Mouse (Mus musculus) bone marrow macrophage, adult 2 months (primary cell): Measurements from ENCODE around the gene Olfml2a. TPM values are rescaled to one million over a fixed set of nuclear protein-coding genes. Genes with fewer than 3 reads are reported as not detected.

Experiments used
- H3K27ac ChIP-seq: 2 replicates; pipeline ENCODE4 v1.5.1; 2012; ENCODE audit warnings: low read depth, low read length; ENCODE audit not compliant: insufficient read depth
- H3K4me1 ChIP-seq: 2 replicates; pipeline ENCODE4 v1.6.1; 2012; ENCODE audit warnings: low read length; ENCODE audit not compliant: control insufficient read depth, insufficient read depth
- H3K4me3 ChIP-seq: 2 replicates; pipeline ENCODE4 v1.5.1; 2012; ENCODE audit warnings: mild to moderate bottlenecking, low read length, moderate library complexity; ENCODE audit not compliant: insufficient read depth
- CTCF ChIP-seq: IDR thresholded peaks from 2 replicates; pipeline ENCODE4 v1.5.1; 2012; ENCODE audit warnings: low read depth, mild to moderate bottlenecking, low read length, moderate library complexity
- POLR2A ChIP-seq: IDR thresholded peaks from 2 replicates; pipeline ENCODE4 v1.6.1; 2012; ENCODE audit warnings: mild to moderate bottlenecking, low read depth, low read length, borderline replicate concordance
- polyA plus RNA-seq: library from polyadenylated mRNA; stranded (reverse); fragments of >200 nt; gene quantifications from 2 replicates; pipeline ENCODE4 v1.2.4, GENCODE M21; 2012; ENCODE audit not compliant: missing spikeins, insufficient read depth, insufficient read length

Gene Olfml2a
- polyA plus RNA-seq, 1 experiment, result not detected

DNA sequence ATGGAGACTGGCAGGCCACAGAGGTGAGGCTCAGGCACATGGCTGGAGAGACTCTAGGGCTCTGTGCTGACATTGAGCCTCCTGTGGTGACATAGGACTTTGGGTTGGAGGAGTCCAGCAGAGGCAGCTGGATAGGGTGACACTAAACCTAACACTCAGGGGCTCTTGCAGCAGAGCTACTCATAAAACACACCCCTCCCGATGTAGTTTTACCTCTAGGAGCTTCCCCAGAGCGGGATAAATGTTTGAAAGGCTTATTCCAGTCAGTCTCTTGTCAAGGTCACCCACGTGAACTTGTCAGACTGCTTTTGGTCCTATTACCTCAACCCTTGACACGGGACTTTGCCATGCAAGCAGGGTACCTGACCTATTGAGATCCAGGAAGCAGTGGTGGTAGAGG, 67.6 kb downstream of the Olfml2a start:
- Histone ChIP-seq H3K27ac (no peak overlapping the region), H3K4me3 (no peak overlapping the region), H3K4me1 (peaks cover 14% of the 10 kb centered on the region)
- TF ChIP-seq CTCF, result no peak
- no peak for TF ChIP-seq POLR2A

DNA sequence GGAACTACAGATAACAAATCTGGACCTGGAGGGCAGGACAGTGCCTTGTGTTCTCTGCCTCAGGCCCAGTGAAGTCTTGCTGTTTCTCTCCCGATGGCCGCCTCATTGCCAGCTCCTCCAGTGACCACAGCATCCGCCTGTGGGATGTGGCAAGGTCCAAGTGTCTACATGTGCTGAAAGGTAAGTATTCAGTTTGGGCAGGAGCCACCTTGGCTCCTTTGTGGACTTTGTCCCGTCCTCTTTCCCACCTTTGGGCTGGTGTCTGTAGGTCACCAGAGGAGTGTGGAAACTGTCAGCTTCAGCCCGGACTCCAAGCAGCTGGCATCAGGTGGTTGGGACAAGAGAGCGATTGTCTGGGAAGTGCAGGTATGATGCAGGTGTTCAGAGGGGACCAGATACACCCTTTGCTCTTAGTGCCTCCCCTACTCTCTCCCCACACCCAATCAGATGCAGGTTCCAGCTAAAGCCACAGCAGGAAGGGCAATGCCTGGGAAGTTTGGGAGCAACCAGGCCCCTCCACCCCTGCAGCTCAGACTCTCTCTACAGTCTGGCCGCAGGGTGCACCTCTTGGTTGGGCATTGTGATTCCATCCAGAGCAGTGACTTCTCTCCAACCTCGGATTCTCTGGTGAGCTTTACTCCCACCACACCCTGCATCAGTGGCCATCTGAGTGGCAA, 68.3 kb downstream of the Olfml2a start:
- TF ChIP-seq CTCF (no peak), POLR2A (no peak)
- Histone ChIP-seq H3K4me3 (no peak overlapping the region), H3K27ac (no peak overlapping the region), H3K4me1 (peaks cover 14% of the 10 kb centered on the region)

DNA sequence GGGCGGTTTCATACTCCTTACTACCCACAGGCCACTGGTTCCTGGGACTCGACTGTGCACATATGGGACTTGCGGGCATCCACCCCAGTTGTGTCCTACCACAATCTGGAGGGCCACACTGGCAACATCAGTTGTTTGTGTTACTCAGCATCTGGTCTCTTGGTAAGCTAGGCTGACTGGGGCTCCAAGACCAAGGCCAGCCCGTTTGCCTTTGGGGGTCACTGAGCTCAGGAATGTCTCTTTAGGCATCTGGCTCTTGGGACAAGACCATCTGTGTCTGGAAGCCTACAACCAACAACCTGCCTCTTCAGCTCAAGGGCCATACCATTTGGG, 68.8 kb downstream of the Olfml2a start:
- peaks cover 14% of the 10 kb centered on the region for H3K4me1 ChIP-seq
- no peak overlapping the region for H3K4me3 ChIP-seq
- TF ChIP-seq CTCF, result no peak
- no peak for TF ChIP-seq POLR2A

DNA sequence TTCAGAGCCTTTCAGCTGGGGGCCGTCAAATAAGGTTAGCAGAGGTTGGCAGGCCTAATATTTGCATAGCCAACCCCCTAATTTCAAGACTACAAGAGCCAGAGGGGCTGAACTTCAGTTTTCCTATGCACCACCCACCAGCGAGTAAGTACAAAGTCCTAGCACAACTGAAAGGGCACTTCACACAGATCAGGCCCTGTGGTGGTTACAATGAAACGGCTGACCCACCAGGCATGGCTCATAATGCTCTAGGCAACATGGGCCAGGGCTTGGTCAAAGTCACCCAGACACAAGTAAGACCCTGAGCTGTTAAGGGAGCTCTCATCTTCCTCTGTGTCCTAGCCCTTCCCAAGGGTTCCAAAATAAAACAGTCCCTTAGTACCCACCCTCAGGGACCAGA, 70.1 kb downstream of the Olfml2a start:
- Histone ChIP-seq H3K4me1 (peaks cover 19% of the 10 kb centered on the region), H3K27ac (no peak overlapping the region), H3K4me3 (no peak overlapping the region)

More for the DNA sequence above, 68.8 kb downstream of the Olfml2a start:
- H3K27ac ChIP-seq, result no peak overlapping the region

DNA sequence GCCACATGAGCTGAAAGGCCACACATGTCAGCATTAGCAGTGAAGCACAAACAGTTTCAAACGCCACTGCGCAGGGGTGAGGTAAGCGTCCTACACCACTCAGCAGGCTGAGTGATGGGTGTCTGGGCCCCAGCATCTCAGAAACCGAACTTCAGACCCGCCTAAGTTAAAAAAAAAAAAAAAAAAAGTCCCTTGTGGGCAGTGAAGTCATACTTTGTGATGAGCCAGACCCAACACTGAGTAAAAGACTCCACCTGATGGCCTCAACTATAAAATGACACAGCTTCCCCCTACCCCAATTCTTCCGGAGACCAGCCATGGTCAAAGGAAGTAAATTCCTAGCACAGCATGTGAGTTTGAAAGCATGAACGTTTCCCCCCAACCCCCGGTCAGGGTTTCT, 71.3 kb downstream of the Olfml2a start:
- Histone ChIP-seq H3K27ac (no peak overlapping the region), H3K4me1 (peaks cover 10% of the 10 kb centered on the region)

More for the DNA sequence above, 70.1 kb downstream of the Olfml2a start:
- TF ChIP-seq POLR2A, result no peak
- TF ChIP-seq CTCF, result no peak

DNA sequence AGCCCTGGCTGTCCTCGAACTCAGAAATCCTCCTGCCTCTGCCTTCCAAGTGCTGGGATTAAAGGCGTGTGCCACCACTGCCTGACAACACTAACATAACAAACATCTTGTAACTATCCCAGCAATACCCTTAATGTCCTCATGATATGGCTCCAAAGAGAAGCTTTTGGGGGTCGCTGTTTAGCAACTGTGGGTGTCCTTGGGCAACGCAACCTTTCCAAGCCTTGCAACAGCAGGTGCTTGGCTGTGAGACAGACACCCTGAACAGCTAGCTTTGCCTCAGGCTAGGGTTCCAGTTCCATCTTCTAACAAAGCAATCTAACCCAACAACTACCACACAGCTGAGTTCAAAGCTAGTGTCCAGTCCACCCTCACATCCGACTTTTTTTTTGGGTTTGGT, 71.7 kb downstream of the Olfml2a start:
- Histone ChIP-seq H3K27ac (peak overlapping the region; percentile 53; the same call in 1 of the 2 replicates), H3K4me1 (peaks cover 10% of the 10 kb centered on the region), H3K4me3 (peak overlapping the region; percentile 95)
- TF ChIP-seq POLR2A, result no peak
- TF ChIP-seq CTCF, result no peak

More for the DNA sequence above, 71.3 kb downstream of the Olfml2a start:
- peak overlapping the region; percentile 95 for H3K4me3 ChIP-seq
- no peak for TF ChIP-seq CTCF
- no peak for TF ChIP-seq POLR2A

DNA sequence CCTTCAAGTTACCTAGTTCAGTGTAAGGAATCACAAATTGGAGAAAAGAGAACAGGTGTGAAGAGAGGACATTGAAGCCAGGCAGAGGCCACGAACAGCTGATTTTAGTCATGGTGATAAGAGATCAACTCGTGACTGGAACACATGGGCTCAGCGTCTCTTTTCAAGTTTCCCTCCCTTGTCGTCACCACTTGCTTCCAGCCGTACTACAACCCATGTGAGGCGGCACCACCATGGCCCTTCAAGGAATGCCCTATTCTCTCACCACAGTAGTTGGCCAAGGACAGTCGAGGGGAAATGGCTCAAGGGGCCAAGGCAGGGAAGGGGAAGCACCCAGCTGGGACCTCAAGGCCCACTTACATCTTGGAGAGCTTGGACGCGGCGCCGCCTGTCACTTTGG, 72.6 kb downstream of the Olfml2a start:
- TF ChIP-seq CTCF (no peak), POLR2A (no peak)
- Histone ChIP-seq H3K4me3 (peak overlapping the region; percentile 95), H3K4me1 (peaks cover 12% of the 10 kb centered on the region), H3K27ac (peak overlapping the region; percentile 53)

DNA sequence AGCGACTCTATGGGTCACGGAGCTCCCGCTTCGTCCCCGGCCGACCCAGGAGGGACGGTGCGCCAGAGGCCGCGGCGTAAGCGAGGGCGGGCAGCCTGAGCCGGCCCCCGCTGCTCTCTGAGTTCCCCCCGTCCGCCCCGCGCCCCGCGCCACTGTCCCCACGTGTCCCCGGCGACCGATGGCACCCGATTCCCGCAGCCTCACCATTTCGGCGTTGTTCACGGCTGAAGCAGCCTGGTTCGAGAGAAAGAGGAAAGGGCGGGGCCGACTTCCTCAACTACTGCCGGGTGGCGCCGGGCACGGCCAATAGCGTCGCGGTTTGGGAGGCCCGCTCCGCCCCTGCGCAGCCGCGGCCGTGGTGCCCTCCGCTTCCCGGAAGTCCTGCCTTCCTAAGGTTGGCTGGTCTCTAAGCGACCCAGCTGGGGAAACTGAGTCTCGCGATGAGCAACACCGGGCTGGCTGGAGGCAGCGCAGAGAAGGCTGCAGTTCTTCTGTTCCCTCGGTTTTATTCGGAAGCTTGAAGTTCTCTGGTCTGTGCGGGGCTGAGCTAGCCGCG, 73.2 kb downstream of the Olfml2a start, which contains the start of gene Arpc5l:
TSS of gene Arpc5l (plus strand) at position 469 of the 556 bp plus-strand sequence.
- Histone ChIP-seq H3K4me3 (peak within 1 kb of the TSS; percentile 95), H3K4me1 (peaks cover 17% of the 10 kb centered on the region), H3K27ac (peak within 1 kb of the TSS; percentile 53)
- TF ChIP-seq CTCF (no peak), POLR2A (no peak)

DNA sequence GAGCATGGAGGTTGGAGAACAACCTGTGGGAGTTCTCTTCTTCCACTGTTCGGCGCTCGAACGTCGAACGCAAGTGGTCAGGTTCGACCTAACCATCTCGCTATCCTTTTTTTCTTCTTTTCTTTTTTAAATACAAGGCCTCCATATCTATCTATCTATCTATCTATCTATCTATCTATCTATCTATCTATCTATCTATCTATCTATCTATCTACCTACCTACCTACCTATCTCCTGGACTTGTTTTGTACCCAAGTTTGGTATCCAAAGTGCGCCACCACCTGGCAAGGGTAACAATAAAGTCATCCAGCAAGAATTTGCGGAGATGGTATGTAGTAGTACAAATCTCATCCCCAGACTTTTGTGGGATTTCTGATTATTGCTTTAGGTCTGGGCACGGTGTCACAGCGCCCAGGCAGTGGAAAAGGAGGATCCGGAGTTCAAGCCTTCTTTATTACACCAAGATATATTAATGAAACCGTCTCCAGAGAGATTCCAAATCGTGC, 73.8 kb downstream of the Olfml2a start, which contains the start of gene Rpl35:
TSS of gene Rpl35 (minus strand) at position 51 of the 506 bp plus-strand sequence.
- Histone ChIP-seq H3K27ac (peak within 1 kb of the TSS; percentile 53), H3K4me1 (peaks cover 22% of the 10 kb centered on the region), H3K4me3 (peak within 1 kb of the TSS; percentile 95)
- TF ChIP-seq CTCF, result no peak
- no peak for TF ChIP-seq POLR2A

DNA sequence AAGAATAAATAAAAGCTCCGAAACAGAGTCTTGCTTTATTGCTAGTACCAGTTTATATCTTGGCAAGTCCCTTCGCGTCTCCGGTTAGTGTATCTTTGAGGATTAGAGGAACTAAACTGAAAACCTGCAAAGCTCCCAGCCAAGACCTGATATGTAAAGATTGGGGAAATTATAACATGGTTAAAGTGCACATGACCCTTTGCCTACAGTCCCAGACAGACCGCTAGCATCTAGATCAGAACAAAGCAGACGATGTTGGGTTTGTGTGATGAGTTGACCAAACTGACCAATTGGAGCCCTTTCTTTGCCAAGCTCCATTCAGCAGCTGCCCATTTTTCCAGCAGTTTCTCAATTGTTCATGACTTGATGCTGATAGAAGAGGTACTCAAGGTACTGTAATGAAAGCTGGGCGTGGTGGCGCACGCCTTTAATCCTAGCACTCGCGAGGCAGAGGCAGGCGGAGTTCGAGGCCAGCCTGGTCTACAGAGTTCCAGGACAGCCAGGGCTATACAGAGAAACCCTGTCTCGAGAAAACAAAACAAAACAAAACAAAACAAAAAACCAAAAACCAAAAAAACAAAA, 74.5 kb downstream of the Olfml2a start:
- Histone ChIP-seq H3K27ac (no peak overlapping the region), H3K4me1 (peaks cover 29% of the 10 kb centered on the region)

More for the DNA sequence above, 74.5 kb downstream of the Olfml2a start:
- TF ChIP-seq CTCF, result no peak
- TF ChIP-seq POLR2A, result no peak
- peak overlapping the region; percentile 95 for H3K4me3 ChIP-seq
